Mouse (Mus musculus): ENCODE results near the gene Zfp160. TPM values are rescaled to one million over a fixed set of nuclear protein-coding genes. Genes with fewer than 3 reads are reported as not detected.
"Not testable (repeated sequence)": the region's sequence is repeated elsewhere in the genome, so short reads cannot be mapped to it uniquely, and the experiment has no call there.

Gene Zfp160
- 10 to 100 TPM; 31.5 to 32.3 TPM for total RNA-seq (2021)
- long read RNA-seq, experiment 1, partial matches to known transcripts, result 0 of 8 reads
- long read RNA-seq, experiment 1, other reads (novel, unspliced or antisense), result 7 of 8 reads
- long read RNA-seq, experiment 2, partial matches to known transcripts, result 2 of 6 reads
- long read RNA-seq, experiment 2, other reads (novel, unspliced or antisense), result 1 of 6 reads

- peak; percentile 52 to 77 for DNase-seq (ENCODE audit: low spot score in 2 of 2)
These were observed at the start of gene Zfp160 for GRCm38 (mm10) chr17:21008382-21009331. TSS of gene Zfp160 (plus strand) at chr17:21008903.

GRCm38 (mm10) chr17:20960386-20960785, 48.3 kb upstream of the Zfp160 start:
- DNase-seq (ENCODE audit: low spot score in 2 of 2), result no peak

- DNase-seq (ENCODE audit: low spot score in 2 of 2), result no peak
These were observed 43.3 kb upstream of the Zfp160 start for GRCm38 (mm10) chr17:20965421-20965820.

- no peak for DNase-seq (ENCODE audit: low spot score in 2 of 2)
These were observed 42.0 kb upstream of the Zfp160 start for GRCm38 (mm10) chr17:20966681-20967080.

GRCm38 (mm10) chr17:20993716-20994115, 15.0 kb upstream of the Zfp160 start:
- DNase-seq (ENCODE audit: low spot score in 2 of 2), result no peak

- no peak for DNase-seq (ENCODE audit: low spot score in 2 of 2)
These were observed 12.3 kb upstream of the Zfp160 start, which contains the start of gene Vmn1r233 for GRCm38 (mm10) chr17:20996364-20996763. TSS of gene Vmn1r233 (minus strand) at chr17:20996464.

GRCm38 (mm10) chr17:21009726-21010125, 1.0 kb downstream of the Zfp160 start:
- DNase-seq (ENCODE audit: low spot score in 2 of 2), result no peak

- no peak for DNase-seq (ENCODE audit: low spot score in 2 of 2)
These were observed 9.8 kb downstream of the Zfp160 start for GRCm38 (mm10) chr17:21018410-21019080.

- DNase-seq (ENCODE audit: low spot score in 2 of 2), result not testable (repeated sequence)
These were observed 39.3 kb downstream of the Zfp160 start for GRCm38 (mm10) chr17:21048020-21048419.

GRCm38 (mm10) chr17:21050901-21051300, 42.2 kb downstream of the Zfp160 start:
- DNase-seq (ENCODE audit: low spot score in 2 of 2), result no peak

GRCm38 (mm10) chr17:21051341-21051740, 42.6 kb downstream of the Zfp160 start:
- not testable (repeated sequence) for DNase-seq (ENCODE audit: low spot score in 2 of 2)

- not testable (repeated sequence) for DNase-seq (ENCODE audit: low spot score in 2 of 2)
These were observed 43.2 kb downstream of the Zfp160 start for GRCm38 (mm10) chr17:21051919-21052318.

- DNase-seq (ENCODE audit: low spot score in 2 of 2), result no peak
These were observed 44.6 kb downstream of the Zfp160 start for GRCm38 (mm10) chr17:21053267-21053666.

- DNase-seq (ENCODE audit: low spot score in 2 of 2), result not testable (repeated sequence)
These were observed 46.4 kb downstream of the Zfp160 start for GRCm38 (mm10) chr17:21055111-21055510.

GRCm38 (mm10) chr17:21065501-21065900, 56.8 kb downstream of the Zfp160 start:
- DNase-seq (ENCODE audit: low spot score in 2 of 2), result no peak

- no peak for DNase-seq (ENCODE audit: low spot score in 2 of 2)
These were observed 58.3 kb downstream of the Zfp160 start for GRCm38 (mm10) chr17:21067036-21067435.

- not testable (repeated sequence) for DNase-seq (ENCODE audit: low spot score in 2 of 2)
These were observed 60.7 kb downstream of the Zfp160 start for GRCm38 (mm10) chr17:21069443-21069842.

GRCm38 (mm10) chr17:21070971-21071370, 62.3 kb downstream of the Zfp160 start:
- not testable (repeated sequence) for DNase-seq (ENCODE audit: low spot score in 2 of 2)
